Mouse (Mus musculus): Measurements from ENCODE around the gene Tubb4b.

Gene Tubb4b

DNA sequence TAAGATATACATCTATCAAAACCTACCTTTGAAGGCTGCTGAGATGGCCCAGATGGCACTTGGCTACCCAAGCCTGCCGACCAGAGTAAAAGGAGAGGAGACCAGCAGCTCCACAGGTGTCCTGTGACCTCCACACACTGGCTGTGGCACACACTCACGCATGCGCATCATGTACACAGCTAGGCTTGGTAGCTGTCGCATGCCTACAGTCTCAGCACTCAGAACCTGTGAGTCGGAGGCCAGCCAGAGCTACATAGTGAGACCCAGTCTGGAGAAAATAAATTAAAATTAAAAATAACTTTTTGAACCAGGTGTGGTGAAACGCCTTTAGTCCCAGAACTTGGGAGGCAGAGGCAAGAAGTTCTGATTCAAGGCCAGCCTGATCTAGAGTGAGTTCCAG is 36.7 kb downstream of the Tubb4b start:
- no peak for DNase-seq (ENCODE audit: low spot score)

DNA sequence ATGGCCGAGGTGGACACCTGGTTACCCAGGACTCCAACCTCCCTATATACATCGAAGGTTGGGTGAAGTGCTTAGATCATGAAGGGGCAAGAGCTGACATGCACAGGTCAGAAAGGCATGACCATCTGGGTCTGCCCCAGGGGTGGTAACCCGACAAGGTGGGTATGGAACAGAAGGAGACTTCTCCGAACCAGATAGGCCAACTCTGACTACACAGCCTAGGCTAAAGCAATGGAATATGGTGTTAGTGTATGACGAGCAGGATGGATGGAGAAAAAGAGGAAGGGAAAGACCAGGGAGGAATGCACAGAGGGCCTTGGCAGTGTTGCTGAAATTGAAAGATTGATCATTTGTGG is 37.9 kb downstream of the Tubb4b start:
- no peak for DNase-seq (ENCODE audit: low spot score)

DNA sequence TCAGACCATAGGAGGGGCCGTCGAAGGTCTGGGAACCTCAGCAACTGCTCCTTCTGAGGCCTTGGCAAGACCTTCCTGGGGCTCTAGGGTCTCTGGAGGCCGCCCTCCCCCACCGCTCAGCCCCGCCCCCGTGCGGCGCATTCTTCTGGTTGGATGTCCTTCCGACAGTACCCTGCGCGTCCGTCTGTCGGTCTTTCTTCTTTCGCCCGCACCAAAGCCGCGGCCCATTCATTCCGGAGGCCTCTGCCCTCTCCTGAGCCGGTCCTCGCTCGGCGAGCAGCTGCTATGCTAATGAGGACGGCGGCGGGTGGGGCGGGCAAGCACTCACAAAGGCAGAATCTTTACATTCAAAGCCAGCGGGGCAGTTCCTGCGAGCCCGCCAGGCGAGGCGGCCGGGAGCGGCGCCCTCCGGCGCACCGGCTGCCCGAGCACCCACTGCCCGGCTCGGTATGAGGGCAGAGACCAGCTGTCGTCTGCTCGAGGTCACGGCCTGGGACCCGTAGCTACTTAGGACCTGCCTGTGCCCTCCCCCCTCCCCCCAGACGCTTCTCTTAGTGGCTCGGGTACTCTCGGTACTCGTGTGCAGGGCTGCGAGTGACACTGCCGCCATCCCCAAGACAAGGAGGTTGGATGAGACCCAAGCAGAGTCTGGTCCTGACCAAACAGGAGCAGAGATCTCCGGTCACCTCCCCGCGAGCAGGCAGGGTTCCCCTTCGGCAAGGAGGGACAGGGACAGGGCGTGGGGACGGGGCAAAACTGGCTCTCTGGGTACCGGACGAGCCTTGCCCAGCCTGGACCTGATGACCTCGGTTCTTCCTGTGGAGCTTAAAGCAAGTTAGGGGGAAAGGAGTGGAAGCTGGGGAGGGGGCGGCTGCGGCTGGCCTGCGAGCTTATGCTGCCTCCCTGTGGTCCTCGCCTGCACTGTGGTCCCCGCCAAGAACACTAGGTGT is 38.6 kb downstream of the Tubb4b start:
- peak; percentile 54 for DNase-seq (ENCODE audit: low spot score)

DNA sequence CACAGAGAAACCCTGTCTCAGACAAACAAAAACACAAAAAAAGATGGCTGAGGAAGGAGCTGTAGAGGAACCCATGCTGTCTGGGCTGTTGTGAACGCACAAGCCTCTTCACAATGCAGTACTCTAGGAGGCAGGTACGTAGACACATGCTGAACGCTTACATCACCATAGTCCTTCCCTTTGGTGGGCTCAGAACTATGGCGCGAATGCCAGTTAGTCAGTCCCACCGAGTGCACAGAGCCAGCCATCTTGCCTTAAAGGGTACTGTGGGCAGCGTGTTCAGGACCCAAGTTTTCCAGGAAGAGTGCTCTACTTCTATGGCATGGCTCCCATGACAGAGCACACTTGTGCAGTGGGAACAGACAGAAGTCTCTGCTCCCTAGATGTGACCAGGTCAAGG is 40.0 kb downstream of the Tubb4b start:
- DNase-seq (ENCODE audit: low spot score): no peak

DNA sequence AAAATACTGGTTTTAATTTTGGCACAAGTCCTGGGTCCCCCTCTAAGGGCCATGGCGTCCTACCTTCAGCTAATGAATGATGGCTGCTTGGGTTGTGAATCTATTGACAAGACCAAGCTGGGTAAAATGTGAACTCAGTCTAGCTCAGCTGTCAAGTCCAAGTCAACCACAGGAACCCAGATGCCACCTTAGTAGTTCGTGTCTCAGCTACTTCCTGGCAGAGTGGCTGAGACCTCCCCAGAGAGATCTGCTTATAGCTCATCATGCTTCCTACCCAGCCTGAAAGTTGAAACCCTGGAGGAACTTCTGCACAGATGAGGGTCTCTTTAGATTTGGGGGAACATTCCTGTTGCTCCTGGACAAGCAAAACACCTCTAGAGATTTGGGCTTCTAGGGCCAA is 41.2 kb downstream of the Tubb4b start:
- DNase-seq (ENCODE audit: low spot score): no peak

DNA sequence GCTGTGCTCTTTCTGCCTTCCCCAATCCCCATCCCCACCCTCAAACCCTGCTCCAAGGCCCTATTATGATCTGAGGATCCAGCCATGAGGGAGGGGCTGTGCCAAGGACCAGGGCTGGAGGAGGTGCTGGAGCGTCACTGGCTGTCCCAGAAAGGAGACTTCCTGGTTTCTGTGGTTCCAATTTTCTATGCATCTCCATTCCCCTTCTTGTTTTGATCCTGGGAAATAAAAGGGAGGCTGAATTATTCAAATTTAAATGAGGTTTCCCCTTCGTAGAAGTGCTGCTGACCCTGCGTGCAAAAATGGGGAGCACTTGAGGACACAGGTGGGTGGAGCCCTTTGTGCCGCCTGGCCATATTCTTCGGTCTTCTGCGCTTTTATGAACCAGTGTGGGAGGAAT is 41.8 kb downstream of the Tubb4b start:
- no peak for DNase-seq (ENCODE audit: low spot score)

DNA sequence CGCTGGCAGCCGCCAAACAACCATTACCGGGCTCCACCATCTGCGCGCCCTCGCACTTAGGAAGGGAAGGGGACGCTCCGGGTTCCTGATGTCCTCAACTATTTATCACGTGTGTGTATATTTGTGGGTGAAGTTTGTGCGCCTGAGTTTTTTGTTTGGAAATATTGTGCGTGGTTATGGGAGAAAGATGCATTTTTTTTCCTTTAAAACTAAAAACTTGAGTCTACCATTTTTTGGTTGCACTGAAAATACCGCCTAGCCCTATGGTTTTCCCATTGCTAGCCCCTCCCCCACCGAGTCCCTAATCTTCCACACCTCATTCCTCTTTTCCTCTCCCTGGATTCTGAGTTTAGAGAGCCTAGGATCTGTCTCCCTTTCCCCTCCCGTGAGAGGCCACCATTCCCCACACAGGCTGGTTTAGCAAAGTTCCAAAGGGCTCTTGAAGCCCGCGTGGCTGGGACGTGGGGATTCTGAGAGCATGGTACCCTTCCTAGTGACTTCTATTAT is 42.6 kb downstream of the Tubb4b start:
- DNase-seq (ENCODE audit: low spot score): no peak

DNA sequence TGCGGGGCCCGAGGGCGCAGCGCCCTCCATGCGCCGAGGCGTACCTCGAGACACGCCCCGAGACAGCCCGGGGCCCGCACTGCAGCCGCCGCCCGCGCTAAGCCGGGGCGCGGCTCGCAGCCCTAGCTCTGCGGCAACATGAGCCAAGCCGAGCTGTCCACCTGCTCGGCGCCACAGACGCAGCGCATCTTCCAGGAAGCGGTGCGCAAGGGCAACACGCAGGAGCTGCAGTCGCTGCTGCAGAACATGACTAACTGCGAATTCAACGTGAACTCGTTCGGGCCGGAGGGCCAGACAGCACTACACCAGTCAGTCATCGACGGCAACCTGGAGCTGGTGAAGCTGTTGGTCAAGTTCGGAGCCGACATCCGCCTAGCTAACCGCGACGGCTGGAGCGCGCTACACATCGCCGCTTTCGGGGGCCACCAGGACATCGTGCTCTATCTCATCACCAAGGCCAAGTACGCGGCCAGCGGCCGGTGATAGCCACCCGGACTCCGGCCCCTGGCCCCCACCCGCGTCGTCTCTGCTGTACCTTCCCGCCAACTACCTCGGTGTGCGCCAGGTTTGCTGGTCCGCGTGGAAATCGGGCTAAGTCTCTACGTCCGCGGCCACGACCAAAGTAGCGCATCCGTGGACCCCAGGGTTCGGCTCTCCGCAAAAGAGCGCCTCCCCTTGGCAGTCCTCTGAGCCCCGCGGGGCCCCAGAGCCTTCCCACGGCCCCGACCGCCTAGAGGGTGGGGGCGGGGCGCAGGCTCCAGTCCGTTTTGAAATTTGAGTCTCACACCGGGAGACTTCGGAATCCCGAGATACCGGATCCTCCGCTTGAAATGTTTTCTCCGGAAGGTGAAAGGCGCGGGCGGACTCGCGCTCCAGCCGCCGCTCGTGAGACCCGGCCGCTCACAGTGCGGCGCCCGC is 43.3 kb downstream of the Tubb4b start:
- peak; percentile 33 for DNase-seq (ENCODE audit: low spot score)

DNA sequence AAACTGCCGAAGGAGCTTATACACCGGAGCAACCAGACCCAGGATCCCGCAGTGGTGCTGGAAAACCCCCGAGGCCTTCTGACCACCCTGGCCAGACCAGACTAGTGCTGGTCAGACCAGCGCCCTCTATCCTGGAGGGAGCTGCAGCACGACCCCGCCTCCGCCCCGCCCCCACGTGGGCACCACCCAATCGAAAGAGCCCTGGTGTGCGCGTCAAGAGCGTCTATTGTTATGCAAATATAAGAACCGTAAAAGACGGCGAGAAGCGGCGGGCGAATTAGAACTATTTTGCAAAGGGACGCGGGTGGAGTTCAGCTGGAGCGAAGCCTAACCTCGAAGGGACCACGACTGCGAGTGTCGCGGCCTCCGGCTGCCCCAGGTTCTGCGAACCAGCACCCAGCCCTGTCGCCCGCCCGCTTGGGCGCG is 44.0 kb downstream of the Tubb4b start, which contains the start of gene Nrarp:
Nrarp (plus strand) TSS at position 281 of the 426 bp plus-strand sequence.
- DNase-seq (ENCODE audit: low spot score): peak; percentile 86

DNA sequence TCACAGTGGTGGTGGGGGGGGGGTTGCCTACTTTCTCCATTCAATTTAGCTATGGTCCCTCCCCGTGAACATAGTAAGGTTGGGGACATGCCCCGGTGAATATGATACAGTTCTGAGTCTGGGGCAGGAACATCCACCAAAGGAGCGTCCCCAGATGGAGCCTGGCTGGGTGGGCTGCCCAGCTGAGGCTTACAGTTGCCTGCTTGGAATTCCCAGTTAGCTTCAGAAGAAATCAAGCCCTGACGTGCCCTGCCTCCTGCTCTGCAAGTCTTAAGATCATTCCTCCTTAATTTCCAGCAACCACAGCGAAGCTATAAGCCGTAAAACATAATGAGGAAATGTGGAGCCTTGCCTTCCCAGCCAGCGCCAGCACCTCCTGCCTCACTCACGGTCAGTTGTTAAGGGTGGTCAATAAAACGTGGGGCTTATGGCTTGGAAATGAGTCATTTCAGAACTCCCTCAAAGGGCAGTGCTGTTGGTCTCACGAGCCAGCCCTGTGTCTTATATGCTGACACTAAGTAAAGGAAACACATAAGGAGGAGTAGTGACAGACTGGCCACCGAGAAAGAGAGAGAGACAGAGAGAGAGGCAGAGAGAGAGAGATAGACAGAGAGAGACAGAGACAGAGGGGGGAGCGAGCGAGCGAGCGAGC is 44.8 kb downstream of the Tubb4b start:
- no peak for DNase-seq (ENCODE audit: low spot score)

DNA sequence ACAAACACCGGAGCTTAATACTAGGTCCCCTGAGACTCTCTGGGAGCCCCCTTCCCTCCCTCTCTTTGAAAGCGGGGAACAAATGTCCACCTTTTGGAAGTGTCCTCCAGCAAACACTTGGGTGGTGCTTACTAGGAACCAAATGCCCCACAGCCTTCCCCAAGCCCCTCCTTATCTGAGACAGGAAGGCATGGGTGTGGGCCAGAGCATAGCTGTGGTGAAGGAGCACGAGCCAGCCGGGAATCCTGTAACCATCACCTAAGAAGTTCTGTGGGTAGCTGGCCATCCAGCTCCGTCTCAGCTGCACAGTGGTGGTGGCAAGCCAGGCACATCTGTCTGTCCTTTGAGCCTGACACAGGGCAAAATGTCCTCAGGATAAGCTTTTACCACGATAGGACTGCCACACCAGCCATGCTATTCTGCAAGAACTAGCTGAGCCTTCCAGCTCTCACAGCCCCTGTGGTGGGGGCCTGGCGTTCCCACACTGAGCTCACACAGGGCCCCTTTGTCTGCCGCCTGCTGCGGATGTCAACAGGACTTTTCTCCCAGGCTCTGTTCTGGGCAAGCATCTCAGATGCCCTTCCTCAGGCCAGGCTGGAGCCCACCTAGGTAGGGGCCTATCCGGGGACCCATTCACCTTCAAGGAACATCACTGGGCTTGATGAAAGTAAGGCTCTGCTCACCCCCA is 46.1 kb downstream of the Tubb4b start:
- DNase-seq (ENCODE audit: low spot score): no peak

DNA sequence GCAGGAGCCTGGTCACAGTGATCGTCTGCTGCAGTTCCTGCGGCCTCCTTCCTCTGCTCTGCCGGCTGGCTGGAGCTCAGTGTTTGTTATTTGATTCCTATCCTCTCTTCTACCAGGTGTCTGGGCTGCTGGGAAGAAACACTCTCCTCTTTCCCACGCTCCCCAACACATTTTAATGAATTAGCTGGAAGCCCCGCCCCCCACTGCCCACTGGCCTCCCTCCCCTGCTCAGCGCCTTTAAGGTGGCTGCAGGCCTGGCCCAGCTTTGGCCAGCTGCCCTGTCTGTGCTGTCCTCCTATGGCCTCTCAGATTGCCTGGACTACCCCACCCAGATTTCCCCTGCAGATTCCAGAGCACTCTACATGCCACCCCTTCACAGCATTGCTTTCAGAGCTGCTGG is 46.8 kb downstream of the Tubb4b start:
- no peak for DNase-seq (ENCODE audit: low spot score)

DNA sequence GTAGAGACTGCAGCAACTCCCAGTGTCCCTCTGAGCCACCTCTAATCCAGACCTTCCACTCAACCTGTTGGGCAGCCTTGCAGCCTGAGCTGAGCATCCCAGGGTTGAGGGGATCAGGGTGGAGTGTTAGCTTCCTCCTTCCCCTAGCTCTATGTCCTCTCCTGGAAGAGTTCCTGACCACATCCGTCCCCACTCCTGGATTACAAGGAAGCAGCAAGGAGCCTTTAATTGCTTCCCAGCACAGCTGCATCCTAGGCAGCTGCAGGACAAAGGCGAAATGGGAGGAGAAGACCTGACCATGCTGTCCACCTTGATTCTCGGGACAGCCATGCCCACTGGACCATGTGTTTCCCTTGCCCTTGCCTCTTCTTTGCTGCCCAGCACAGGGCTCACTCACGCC is 47.4 kb downstream of the Tubb4b start:
- DNase-seq (ENCODE audit: low spot score): no peak

DNA sequence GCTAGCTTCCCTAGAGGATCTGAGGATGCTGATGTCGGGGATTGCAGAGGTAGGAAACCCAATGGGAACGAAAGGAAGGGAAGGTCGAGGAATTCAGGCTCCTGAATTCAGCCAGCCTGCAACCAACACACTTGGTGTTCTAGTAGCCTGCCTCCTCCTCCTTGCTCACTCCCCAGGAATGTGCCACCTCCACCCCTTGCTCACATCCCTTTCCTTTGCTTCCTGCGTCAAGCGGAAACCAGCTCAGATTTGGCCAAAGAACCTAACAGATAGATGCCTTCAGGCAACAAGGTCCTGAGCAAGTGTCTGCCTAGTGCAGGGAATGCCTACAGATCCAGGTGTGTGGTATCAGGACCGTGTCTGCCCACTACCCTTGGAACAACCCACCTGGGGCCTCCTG is 47.9 kb downstream of the Tubb4b start:
- DNase-seq (ENCODE audit: low spot score): no peak

DNA sequence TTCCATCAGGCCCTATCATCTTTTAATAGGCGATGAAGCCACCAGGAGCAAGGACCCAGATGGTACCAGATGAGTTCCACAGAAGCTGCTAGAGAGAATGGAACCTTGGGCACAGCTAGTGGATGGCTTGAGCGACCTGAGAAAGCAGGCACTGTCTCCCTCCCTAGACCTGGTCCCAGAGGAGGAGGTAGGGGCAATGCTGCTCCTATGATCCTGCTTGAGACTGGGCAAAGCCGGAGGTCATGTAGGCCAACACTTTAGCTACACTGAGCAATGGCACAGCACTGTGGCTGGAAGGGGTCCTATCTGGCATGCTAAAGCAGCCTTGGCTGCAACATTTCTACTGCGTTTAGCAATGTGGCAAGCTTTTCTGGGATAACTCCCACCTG is 48.8 kb downstream of the Tubb4b start:
- DNase-seq (ENCODE audit: low spot score): no peak

DNA sequence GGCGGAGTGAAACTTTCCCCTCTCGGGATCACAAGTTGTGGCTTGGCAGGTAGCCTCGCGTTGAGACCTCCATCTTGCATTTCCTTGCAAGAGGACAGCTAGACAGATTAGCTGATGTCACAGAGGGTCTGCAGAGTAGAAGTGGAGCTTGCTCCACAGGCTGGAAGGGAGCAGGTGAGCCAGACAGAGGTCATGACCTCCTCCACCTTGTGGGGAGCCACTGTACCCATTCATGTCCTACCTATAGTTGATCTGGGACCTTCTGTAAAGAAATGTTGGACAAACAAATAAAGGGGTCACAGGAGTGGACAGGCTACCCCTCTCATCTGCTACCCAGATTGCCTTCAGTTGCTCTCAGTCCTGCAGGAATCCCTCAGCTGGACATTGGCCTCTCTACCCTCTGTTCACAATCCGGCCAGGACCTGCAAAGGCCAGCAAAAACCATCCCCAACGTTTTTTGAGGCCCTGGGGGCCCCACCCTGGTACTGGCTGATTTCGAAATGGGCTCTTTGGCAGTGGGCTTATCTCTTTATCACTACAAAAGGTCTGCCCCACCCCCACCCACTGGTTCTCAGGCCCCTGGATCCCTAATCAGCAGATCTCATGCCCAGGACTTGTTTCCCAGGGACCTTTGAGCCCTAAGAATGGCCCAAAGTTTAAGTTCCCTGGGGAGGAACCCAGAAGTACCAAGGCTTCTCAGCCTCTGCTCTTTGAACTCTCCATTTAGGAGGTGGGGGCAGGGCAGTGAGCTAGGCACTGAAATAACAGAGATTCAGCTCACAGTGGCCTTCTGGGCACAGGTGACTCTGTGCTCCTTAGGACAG is 49.4 kb downstream of the Tubb4b start:
- DNase-seq (ENCODE audit: low spot score): no peak

DNA sequence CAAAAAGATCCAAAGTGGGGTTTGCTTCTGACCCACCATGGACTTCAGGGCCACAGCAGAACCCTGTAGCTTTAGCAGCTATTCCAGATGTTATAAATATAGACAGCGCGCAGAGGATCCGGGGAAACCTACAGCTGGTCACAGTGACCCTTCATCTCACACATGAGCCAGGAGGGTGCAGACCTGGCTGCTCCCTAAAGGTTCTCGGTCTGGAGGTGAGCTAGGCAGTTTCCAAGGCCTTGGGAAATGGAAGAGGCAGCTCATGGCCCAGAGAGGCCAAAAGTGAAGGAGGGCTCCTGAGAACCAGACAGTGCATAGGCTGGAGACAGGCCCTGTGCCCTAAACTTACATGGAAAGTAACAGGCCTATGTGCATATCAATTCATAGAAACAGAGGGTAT is 50.7 kb downstream of the Tubb4b start:
- DNase-seq (ENCODE audit: low spot score): no peak

DNA sequence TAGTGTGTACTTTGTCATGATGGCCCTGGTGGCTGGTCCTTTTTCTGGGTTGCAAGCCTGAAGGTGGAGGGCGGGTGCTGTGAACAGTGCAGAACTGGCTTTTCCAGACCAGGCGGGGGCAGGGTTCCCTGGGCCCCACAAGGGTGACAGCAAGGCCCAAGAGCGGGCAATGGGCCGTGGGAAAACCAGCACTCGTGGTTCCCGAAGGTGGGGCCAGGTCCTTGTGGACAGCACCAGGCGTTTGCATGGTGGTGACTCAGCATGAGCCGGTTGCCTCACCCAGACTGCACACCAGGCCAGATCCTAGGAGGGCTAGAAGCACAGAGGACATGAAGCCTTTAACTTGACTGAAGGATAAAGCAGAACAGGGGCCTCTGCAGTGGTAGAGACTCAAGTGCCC is 51.9 kb downstream of the Tubb4b start:
- no peak for DNase-seq (ENCODE audit: low spot score)
